Mouse (Mus musculus) natural killer cell, adult 2 months (primary cell): ENCODE measurements at regions not wholly inside any gene's neighbourhood (a gene's known extent, or its start where the extent isn't known, plus 50 kb on each side); places are given as distances from the start of the nearest gene placed in this dataset.

Experiments
- DNase-seq, 2 experiments: peaks; one replicate each; pipeline ENCODE4 v3.0.0; 2022; ENCODE audit warnings: low spot score in 2 of 2

- DNase-seq, result no peak
Observed at GRCm38 (mm10) chr13:30600194-30600593, 55.0 kb upstream of the Uqcrfs1 start.

- DNase-seq, result no peak
Observed at GRCm38 (mm10) chr13:30600625-30601407, 55.7 kb upstream of the Uqcrfs1 start.

- no peak for DNase-seq
Observed at GRCm38 (mm10) chr13:30603936-30604335, 55.9 kb upstream of the Dusp22 start.

GRCm38 (mm10) chr13:30607343-30607742 is 52.5 kb upstream of the Dusp22 start:
- no peak for DNase-seq

GRCm38 (mm10) chr13:30607881-30608280 is 51.9 kb upstream of the Dusp22 start:
- no peak for DNase-seq

GRCm38 (mm10) chr13:30609784-30610183 is 50.0 kb upstream of the Dusp22 start:
- DNase-seq, result peak; percentile 54 to 68
